Mouse (Mus musculus): Measurements from ENCODE around the gene Zdhhc6. TPM values are rescaled to one million over a fixed set of nuclear protein-coding genes. Genes with fewer than 3 reads are reported as not detected.

Zdhhc6 gene
- total RNA-seq, 1 experiment = 56.8 TPM

DNA sequence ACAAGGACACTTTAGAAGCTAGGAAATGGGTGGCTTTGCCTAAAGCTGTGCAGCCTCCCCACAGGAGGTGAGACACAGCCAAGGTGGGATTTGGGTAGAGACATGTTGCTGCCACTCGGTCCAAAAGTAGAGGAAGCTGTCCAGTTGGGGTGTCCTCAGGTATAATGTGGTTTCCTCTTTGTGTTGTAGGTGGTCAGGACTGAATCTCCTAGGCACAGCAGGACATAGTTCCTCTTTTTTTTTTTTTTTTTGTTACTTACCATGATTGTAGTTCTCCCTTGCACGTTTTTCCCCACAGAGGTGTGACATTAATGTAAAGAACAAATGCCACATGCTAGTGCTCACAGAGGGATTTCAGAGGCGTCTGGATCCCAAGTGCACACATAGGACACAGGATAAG lies 50.6 kb downstream of the Zdhhc6 start:
- H3K9ac ChIP-seq (ENCODE audit: insufficient read depth, low read depth, low read length, poor library complexity, severe bottlenecking) = no peak overlapping the region
- in situ Hi-C loops (cut with MboI; ENCODE audit: low sequenced_read_pairs in 2 of 2, unreplicated experiment in 2 of 2) = no loop called here
- H3K36me3 ChIP-seq (ENCODE audit: control insufficient read depth, insufficient read depth, low read length, poor library complexity, severe bottlenecking) = no peaks in the 10 kb centered on the region
- H3K4me1 ChIP-seq (ENCODE audit: control insufficient read depth in 2 of 2, insufficient read depth in 2 of 2, low read length in 2 of 2, poor library complexity in 1 of 2) = peaks cover 0 to 8% of the 10 kb centered on the region in 2 experiments; a peak in 3 of 4 replicates
- H3K27ac ChIP-seq (ENCODE audit: insufficient read depth, low read depth, low read length, poor library complexity, severe bottlenecking) = no peak overlapping the region
- no peaks in the 10 kb centered on the region for H3K9me3 ChIP-seq (ENCODE audit: control insufficient read depth, insufficient read depth, low read depth, low read length)
- H3K4me3 ChIP-seq (ENCODE audit: insufficient read depth in 1 of 2, low read depth in 1 of 2, low read length in 2 of 2, poor library complexity in 1 of 2, severe bottlenecking in 1 of 2) = no peak overlapping the region
- DNase-seq (ENCODE audit: low read depth, low spot score) = no peak
- TF ChIP-seq CHD2 (IDR thresholded peaks at IDR 0.05; ENCODE audit: low read depth, low read length) = no peak
- TF ChIP-seq HCFC1 (IDR thresholded peaks at IDR 0.05; ENCODE audit: borderline replicate concordance, insufficient read depth, low read length) = no peak

DNA sequence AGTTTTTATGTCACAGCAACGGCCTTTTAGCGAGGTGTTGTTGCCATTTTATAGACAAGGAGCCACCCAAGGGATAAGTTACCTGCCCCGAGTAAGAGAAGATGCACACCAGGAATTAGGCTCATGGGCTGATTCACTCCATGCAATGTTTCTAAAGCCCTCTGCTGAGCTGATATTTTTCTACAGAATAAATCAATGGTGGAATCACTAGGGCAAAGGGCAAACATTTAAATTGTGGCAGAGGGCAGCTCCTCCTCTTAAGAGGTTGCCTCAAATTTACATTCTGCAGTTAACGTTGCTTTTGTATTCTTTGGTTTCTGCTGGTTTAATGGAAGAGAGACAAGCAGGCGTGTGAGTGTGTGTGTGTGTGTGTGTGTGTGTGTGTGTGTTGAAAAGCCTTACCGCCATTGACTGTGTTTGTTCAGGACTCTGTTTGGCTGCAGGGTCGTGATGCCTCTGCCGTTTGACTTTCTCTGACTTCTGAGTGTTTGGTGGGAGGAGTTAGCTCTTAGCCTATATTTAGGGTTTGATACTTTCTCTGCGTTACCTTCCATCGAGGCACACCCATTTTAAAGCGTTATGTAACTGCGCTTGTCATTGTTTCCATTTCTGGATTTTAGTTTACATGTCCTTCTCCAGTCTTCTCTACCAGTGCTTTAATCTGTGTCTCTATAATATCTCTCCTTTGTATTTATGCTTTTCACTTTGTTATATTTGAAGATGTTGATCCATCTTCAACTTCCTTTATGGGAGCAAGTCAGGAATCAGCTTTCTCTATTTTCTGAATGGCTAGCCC lies 55.2 kb downstream of the Zdhhc6 start:
- H3K4me1 ChIP-seq (ENCODE audit: control insufficient read depth in 2 of 2, insufficient read depth in 2 of 2, low read length in 2 of 2, poor library complexity in 1 of 2) = peaks cover 0 to 8% of the 10 kb centered on the region in 2 experiments; a peak in 2 of 4 replicates
- no peak for DNase-seq (ENCODE audit: low read depth, low spot score)
- no peak overlapping the region for H3K4me3 ChIP-seq (ENCODE audit: insufficient read depth in 1 of 2, low read depth in 1 of 2, low read length in 2 of 2, poor library complexity in 1 of 2, severe bottlenecking in 1 of 2)
- no peaks in the 10 kb centered on the region for H3K9me3 ChIP-seq (ENCODE audit: control insufficient read depth, insufficient read depth, low read depth, low read length)
- TF ChIP-seq ZNF384 (IDR thresholded peaks at IDR 0.05; ENCODE audit: low read depth, low read length) (no peak), MAFK (IDR thresholded peaks at IDR 0.05; ENCODE audit: insufficient read depth, low read depth, low read length) (no peak), HCFC1 (IDR thresholded peaks at IDR 0.05; ENCODE audit: borderline replicate concordance, insufficient read depth, low read length) (no peak), ZC3H11A (IDR thresholded peaks at IDR 0.05; ENCODE audit: borderline replicate concordance, low read depth, low read length) (no peak), CHD2 (IDR thresholded peaks at IDR 0.05; ENCODE audit: low read depth, low read length) (no peak)
- no peaks in the 10 kb centered on the region for H3K36me3 ChIP-seq (ENCODE audit: control insufficient read depth, insufficient read depth, low read length, poor library complexity, severe bottlenecking)
- in situ Hi-C loops (cut with MboI; ENCODE audit: low sequenced_read_pairs in 2 of 2, unreplicated experiment in 2 of 2) = no loop called here
- H3K9ac ChIP-seq (ENCODE audit: insufficient read depth, low read depth, low read length, poor library complexity, severe bottlenecking) = no peak overlapping the region
- H3K27ac ChIP-seq (ENCODE audit: insufficient read depth, low read depth, low read length, poor library complexity, severe bottlenecking) = no peak overlapping the region

GRCm38 (mm10) chr19:55258514-55258913 lies 57.3 kb downstream of the Zdhhc6 start:
- H3K27ac ChIP-seq (ENCODE audit: insufficient read depth, low read depth, low read length, poor library complexity, severe bottlenecking) = no peak overlapping the region
- H3K4me1 ChIP-seq (ENCODE audit: control insufficient read depth in 2 of 2, insufficient read depth in 2 of 2, low read length in 2 of 2, poor library complexity in 1 of 2) = peaks cover 0 to 12% of the 10 kb centered on the region in 2 experiments; a peak in 3 of 4 replicates
- DNase-seq (ENCODE audit: low read depth, low spot score) = no peak
- no peak for TF ChIP-seq MAFK (IDR thresholded peaks at IDR 0.05; ENCODE audit: insufficient read depth, low read depth, low read length)
- TF ChIP-seq HCFC1 (IDR thresholded peaks at IDR 0.05; ENCODE audit: borderline replicate concordance, insufficient read depth, low read length) = no peak
- TF ChIP-seq CHD2 (IDR thresholded peaks at IDR 0.05; ENCODE audit: low read depth, low read length) = no peak
- no peak for TF ChIP-seq ZNF384 (IDR thresholded peaks at IDR 0.05; ENCODE audit: low read depth, low read length)
- TF ChIP-seq ZC3H11A (IDR thresholded peaks at IDR 0.05; ENCODE audit: borderline replicate concordance, low read depth, low read length) = no peak
- H3K9ac ChIP-seq (ENCODE audit: insufficient read depth, low read depth, low read length, poor library complexity, severe bottlenecking) = no peak overlapping the region
- in situ Hi-C loops (cut with MboI; ENCODE audit: low sequenced_read_pairs in 2 of 2, unreplicated experiment in 2 of 2) = no loop called here
- no peak overlapping the region for H3K4me3 ChIP-seq (ENCODE audit: insufficient read depth in 1 of 2, low read depth in 1 of 2, low read length in 2 of 2, poor library complexity in 1 of 2, severe bottlenecking in 1 of 2)
- H3K9me3 ChIP-seq (ENCODE audit: control insufficient read depth, insufficient read depth, low read depth, low read length) = no peaks in the 10 kb centered on the region
- no peaks in the 10 kb centered on the region for H3K36me3 ChIP-seq (ENCODE audit: control insufficient read depth, insufficient read depth, low read length, poor library complexity, severe bottlenecking)

DNA sequence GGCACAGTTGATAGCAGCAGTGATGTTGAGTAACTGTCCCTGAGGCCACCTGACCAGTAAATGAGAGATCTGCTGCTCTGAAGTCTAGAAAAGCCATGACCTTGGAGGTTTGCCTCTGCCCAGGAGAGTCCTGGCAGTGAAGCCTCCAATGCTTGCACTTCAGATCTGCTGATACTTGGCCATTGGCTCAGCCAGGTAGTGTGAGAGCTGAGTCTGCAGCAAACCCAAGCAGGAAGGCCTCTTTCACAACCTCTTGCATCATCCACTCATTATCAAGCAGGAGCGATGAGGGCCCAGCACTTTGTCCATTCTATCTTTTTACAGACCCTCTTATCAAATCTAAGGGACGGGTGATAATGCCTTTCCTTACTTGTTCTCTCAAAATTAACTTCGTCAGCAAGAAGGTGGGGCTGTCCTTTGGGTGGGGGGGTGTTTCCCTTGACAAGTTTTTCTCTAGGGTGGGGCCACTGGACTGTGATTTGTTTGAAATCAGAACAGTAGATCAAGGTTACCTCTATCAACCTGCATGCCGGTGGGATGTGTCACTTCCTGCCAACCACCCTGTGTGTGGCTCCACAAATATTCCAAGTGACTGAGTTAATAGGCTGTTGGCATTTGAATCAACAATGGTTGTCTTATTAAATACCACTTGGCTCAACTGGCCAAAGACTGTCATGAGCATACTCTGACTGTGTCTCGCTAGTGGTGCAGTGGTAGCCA lies 58.0 kb downstream of the Zdhhc6 start:
- DNase-seq (ENCODE audit: low read depth, low spot score) = no peak
- in situ Hi-C loops (cut with MboI; ENCODE audit: low sequenced_read_pairs in 2 of 2, unreplicated experiment in 2 of 2) = no loop called here
- TF ChIP-seq CHD2 (IDR thresholded peaks at IDR 0.05; ENCODE audit: low read depth, low read length) (no peak), HCFC1 (IDR thresholded peaks at IDR 0.05; ENCODE audit: borderline replicate concordance, insufficient read depth, low read length) (no peak), ZC3H11A (IDR thresholded peaks at IDR 0.05; ENCODE audit: borderline replicate concordance, low read depth, low read length) (no peak), MAFK (IDR thresholded peaks at IDR 0.05; ENCODE audit: insufficient read depth, low read depth, low read length) (no peak), ZNF384 (IDR thresholded peaks at IDR 0.05; ENCODE audit: low read depth, low read length) (no peak)

More for the DNA sequence above, 58.0 kb downstream of the Zdhhc6 start:
- H3K27ac ChIP-seq (ENCODE audit: insufficient read depth, low read depth, low read length, poor library complexity, severe bottlenecking) = no peak overlapping the region
- H3K36me3 ChIP-seq (ENCODE audit: control insufficient read depth, insufficient read depth, low read length, poor library complexity, severe bottlenecking) = no peaks in the 10 kb centered on the region
- H3K9me3 ChIP-seq (ENCODE audit: control insufficient read depth, insufficient read depth, low read depth, low read length) = no peaks in the 10 kb centered on the region
- no peak overlapping the region for H3K9ac ChIP-seq (ENCODE audit: insufficient read depth, low read depth, low read length, poor library complexity, severe bottlenecking)
- H3K4me1 ChIP-seq (ENCODE audit: control insufficient read depth in 2 of 2, insufficient read depth in 2 of 2, low read length in 2 of 2, poor library complexity in 1 of 2) = peaks cover 0 to 16% of the 10 kb centered on the region in 2 experiments; a peak in 3 of 4 replicates
- H3K4me3 ChIP-seq (ENCODE audit: insufficient read depth in 1 of 2, low read depth in 1 of 2, low read length in 2 of 2, poor library complexity in 1 of 2, severe bottlenecking in 1 of 2) = no peak overlapping the region

Measured in ES-E14 (cell line).